Mouse (Mus musculus) Muller cell, postnatal 12 days (primary cell): Measurements from ENCODE around the gene Smad6.
A peak's percentile ranks its signal among the peaks of the same experiment; 100 is the strongest.

Experiments used
- DNase-seq: peaks from one replicate; pipeline ENCODE4 v3.0.0-alpha.2; 2015; ENCODE audit errors: inconsistent ontology term

Smad6 gene

DNA sequence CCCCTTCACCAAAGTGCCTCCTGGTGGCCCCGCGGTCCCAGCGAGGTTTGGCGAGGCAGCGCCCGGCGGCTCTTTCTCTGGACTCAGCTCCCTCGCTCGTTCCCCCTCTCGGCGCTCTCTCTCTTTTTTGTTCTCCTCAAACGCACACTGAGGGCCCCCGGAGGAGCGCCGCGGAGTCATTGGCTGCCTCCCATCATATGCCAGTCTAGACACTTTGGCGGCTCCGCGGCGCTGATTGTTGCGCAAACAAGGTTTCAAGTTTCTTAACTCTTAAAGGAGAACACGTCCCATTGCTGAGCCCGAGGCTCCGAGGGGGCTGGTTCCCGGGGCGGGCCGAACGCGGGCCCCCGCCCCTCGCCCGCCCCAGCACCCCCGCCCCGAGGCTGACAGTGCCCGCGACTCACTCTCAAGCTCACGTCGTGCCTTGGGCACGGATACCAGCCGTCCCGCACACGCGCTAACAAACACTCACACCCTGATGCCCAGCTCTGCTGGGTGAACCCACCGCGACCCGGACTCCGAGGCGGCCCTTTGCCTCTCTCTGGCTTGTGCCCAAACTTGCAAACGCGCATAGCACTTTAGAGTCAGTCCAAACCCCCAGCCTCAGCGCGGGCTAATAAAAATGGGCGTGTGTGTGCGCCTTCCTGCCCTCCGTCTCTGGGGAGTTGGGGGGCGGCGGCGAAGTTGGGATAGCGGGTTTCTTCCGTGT, at the start of gene Smad6:
Gene Smad6 (minus strand): TSS at position 207 of the 709 bp plus-strand sequence.
- peak; percentile 99 for DNase-seq

DNA sequence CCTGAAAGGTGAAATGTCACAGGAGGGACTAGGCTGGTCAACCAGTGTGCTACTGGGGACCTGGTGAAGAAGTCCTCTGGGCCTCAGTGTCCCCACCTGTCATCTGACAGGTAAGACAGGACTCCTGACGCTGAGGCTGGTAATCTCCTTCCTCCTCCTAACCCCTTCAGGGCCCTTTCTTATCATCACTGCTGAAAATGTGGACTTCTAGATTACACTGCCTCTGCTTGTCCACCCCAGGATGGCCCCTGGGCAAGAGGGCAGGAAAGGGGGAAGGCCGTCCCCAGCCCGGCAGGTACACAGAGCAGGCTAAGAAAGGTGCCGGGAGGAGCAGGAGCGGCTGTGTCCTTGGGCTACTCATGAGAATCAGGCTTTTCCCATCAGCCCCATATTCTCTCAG, 48.8 kb upstream of the Smad6 start:
- DNase-seq = no peak

DNA sequence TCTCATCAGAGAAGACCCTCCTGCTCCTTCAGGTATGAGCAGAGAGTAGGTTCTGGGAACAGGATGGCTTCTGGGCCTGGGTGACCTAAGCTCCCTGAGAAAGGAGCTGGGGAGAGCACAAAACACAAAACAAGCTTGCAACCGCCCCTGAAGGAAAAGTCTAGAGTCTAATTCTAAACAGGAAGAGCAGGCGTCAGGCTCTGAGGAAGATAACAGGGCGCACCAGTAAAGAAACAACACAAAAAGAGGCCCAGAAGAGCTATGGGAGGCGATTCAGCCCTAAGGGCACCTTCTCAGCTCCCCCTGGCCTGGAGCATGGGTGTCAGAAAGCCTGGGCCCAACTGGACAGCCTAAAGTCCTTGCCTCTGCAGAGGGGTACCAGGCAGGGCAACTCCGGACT, 47.3 kb upstream of the Smad6 start:
- no peak for DNase-seq

DNA sequence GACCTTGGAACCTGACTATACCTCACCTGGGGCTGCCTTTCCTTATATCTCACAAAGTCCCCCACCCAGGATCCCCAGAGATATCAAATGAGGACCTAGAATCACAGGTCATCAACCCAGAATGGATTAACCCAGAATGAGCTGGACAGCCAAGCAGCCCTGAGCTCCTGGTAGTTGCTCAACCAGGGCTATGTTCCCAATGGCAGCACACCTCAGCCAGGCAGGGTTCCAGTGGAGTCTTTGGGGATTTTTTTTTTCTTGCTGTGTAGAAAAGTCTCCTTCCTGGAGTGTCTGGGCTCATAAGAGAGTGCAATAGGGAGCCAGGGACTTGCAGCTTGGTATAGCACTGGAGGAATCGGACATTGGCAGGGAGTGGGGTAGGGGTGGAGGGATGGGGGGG, 46.7 kb upstream of the Smad6 start:
- no peak for DNase-seq

DNA sequence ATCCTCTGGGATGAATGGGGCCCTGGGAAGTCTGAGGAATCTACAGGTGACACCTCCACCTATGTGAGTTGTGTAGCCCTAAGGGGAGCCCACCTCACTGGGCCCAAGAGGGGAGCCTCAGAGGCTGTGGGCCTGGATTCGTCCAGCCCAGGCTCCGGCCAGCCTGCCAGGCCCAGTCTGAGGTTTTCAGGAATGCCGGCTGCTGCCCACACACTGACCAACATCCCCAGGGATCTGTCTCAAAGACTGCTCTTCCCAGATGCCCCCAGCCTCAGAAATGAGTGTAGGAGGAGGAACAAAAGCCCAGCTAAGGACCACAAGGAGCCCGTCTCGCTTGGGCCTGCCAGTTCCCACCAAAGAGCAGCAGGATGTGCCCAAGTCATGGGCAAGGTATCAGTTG, 45.9 kb upstream of the Smad6 start:
- DNase-seq = peak; percentile 78

DNA sequence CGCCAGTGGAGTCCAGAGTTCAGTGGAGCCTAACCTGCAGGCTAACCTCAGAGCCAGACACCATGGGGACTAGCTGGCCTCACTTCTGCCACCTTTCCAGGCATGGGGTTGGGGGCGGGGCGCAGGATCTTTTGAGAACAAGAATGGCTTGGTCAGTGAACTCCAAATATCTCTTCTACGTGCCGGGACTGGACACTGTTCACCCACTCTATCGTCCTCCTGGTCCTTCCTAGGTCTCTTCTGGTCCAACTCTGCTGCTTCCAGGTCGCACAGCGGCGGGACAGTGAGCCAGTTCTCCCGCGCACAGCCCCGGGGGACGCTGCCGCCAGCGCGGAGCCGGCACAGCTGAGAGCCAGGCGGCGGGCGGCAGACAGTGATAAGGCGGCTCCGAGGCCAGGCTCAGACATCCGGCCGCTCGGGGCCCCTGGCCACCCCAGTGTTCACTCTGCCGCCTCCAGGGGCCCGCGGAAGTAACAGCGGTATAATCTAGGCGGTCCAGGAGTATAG, 38.2 kb upstream of the Smad6 start:
- peak; percentile 46 for DNase-seq

DNA sequence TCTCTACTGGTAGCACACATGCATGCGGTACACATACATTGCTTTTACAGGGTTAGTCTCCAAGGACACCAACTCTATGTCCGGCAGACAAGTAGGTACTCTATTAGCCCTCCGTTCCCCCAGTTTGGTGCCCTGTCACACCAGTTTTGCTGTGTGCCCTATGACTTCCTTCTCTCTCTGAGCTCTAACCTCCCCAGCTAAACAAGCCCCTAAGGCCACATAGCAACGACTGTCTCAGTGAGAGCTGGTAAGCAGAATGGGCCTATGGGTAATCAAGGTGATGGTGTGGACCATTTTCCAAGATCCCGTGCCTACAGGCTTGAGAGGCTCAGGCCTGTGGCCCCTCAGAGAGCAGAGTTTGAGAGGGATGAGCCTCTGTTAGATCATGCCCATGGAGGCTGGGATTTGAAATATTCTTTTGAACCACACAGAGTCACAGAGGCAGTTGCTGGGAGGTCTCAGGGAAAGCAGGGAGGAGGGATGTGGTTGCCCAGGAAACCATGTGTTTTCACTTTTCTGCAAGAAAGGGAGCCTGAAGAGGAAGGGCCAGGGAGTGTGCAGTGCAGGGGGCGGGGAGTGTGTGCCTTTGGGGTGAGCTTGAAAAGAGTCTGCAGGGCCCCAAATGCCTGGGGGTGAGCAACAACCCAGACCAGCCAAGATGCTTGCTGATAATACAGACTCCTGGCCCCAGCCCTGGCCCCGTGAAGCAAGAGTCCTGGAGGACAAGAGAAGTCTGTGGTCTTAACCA, 36.2 kb upstream of the Smad6 start:
- no peak for DNase-seq

DNA sequence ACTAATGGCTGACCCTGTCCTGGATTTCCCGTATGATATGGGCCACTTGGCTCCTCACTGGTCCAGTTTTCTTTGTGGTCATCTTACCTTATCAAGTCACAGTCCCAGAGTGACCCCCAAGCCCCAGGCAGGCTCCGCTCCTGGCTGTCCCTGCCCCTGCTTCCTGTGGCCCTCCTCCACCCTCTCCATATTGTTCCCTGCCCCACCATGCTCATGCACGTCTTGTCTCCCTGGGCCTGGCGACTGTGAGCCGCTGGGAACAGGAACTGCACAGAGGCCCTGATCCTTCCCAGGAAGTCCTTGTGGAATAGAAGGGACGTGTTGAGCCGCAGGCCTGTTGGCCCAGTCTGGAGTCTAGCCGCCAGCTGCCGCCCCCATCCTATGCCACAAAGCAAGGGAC, 33.3 kb upstream of the Smad6 start:
- DNase-seq = no peak

DNA sequence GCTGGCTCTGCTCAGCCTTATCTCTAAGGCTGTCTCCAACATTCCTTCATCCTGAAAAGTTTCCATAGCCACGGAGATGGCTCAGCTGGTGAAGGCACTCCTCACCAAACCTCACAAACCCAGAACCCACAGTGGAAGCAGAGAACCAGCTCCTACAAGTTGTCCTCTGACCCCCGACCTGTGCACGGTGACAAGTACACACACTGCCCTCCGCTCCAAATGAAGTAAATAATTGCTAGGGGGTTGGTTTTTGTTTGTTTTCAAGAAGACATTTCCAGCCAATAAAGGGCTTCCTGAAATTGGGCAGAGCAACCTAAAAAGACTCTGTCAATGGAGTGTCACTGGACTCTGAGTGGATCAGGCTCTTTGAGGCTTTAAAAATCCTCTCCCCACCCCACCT, 31.9 kb upstream of the Smad6 start:
- DNase-seq = no peak

DNA sequence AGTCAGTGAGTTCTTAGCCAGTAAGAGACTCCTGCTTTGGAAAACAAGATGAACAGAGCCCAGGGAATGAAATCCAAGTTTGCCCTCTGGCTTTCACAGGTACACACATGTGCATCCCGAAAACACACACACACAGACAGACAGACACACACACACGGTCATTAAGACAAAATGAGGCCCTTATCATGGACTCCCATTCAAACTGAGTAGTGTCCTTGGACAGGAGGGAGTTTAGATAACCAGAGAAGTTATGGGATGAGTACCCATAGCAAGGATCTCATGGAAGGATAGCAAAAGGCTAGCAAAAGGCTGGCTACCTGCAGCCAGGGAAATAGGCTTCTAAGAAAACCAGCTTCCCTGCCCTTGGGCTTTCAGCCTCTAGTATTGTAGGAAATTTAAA, 29.4 kb upstream of the Smad6 start:
- DNase-seq = no peak

DNA sequence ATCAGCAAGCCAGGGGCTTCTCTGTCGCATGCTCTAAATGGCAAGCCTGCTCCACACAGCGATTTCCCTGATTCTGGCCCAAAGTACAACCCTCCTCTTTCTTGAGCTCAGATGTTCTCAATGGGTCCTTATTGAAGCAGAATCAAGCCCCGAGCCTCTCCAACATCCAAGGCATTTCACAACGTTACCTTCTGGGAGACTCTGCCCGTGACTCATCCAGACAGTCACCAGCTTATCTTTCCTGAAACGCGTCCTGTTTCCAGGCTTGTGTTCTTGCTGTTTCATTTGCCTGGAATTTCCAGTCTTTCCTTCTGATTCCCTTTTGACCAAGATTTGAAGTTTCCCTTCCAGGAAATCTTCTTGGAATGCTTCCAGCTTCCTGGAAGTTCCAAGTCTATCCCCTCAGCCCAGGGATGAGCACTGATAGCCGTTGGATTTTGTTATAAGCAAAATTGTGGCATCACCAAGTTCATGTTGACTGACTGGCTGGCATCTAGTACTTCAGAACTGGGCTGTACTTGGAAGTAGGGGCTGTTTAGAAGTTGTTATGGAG, 28.7 kb upstream of the Smad6 start:
- peak; percentile 51 for DNase-seq

DNA sequence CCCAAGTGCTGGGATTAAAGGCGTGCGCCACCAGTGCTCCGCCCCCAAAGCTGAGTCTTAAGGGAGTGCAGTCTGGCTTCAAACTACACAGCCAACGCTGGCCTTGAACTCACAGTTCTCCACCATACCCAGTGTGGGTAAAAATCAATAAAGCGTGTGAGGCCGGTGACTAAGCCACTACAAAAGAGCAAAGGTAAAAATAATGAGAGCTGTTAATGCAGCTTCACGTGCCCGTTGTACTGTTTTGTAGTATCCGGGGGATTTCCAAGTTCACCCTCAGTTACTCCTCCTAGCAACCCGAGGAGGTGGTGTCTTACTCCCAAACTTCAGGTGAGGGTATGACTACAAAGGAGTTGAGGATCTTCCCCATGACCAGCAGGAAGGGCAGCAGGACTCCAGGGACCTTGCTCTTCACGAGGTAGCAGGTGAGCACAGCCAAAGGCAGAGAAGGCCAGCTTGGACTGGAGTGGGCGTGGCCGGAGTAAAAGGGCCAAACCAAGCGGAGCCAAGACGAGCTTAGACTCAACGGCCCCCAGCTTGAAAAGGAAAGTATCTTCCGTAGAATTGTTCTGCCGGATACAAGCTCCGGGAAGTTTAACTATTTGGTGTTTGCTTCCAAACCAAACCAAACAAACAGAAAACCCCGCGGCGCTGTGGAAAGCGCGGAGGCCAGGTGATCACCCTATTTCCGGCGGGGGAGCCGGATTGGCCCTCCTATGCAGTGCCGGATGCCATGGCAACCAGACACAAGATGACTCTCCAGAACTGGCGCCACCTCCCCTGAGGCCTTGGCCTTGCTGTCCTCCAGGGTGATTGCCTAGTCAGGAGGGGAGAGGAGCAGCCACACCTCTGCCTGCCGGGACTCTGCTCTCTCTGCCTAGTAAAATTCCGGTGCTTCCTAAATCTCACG, 27.9 kb upstream of the Smad6 start:
- DNase-seq = peak; percentile 85

DNA sequence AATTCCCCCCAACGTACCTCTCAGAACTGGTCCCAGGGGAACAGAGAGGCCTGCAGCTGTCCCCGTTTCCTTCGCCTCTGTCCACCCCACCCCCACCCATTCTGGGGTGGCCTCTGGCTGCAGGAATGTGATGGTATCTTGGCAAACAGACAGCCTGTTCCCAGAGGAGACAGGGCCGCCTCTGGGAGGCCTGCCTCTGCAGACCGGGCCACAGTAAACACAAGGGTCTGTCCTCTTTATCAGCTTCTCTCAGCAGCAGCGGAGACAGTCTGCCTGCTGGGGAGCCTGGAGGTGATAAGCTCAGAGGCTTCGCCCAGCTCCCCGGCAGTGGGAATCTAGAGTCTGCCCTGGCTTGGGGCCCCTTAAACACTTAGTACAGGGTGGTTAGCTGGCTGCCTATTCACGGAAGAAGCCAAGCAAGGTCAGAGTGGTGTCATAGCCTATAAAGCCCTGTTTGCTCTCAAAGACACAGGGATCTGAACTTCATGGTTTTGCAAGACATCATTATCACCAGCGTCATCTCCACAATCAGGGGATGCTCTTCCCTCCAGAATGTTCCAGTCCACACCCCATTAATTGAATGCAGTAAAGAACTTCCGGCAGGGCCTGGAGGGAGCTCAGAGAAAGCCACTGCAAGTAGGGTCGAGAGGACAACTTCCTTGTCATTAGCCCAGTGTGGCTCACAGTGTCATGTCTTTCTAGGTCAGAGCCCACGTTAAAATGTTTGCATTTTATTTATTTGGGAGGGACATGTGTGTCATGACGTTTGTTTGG, 23.4 kb upstream of the Smad6 start:
- peak; percentile 74 for DNase-seq

DNA sequence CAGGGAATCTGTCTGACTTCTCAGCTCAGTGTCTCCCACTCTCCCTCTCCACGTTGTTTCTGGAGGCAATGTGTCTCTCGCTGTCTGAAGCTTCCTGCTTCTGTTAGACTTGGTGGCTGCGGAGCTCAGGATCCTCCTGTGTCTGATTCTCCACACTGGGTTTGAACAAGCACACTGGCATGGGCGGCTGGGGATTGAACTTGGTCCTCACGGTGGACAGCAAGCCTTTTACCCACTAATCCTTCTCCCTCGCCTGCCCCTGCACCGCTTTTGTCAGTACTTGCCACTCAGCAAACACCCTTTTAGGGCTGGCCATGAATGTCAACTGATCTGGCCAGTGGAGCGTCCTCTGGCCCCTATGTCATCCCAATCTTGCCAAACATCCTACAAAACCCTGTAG, 22.5 kb upstream of the Smad6 start:
- DNase-seq = no peak

DNA sequence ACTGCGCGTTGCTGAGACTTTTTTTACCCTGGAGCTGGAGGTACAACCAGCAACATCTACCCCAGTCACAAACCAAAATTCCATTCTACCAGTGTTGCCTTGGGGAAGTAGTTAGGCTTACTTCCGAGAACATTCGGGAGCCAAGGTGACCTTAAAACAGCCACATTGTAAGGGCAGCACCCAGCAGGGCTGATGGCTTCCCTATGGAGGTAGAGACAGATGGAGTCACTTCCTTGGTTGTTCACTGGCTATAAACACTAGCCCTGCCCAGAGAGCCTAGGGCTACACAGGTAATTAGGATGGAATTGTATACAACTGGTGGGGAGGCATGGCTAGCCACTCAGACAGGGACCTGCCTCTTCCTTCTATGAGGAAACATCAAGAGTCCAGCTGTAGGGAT, 21.1 kb upstream of the Smad6 start:
- DNase-seq = no peak

DNA sequence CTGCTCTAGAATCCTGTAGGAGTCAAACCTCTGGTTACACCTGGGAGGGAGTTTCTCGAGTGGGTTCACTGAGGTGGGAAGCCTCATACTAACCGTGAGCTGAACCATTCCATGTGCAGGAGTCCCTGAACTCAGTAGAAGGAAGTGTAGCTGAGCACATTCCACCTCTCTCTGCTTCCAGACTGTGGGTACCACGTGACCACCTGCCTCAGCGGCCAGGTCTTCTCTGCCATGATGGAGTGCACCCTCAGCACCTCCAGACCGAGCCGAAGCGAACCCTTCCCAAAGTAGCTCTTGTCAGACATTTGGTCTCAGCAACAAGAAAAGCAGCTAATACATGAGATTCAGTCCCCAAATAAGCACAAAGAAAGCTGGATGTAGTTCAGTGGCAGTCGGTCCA, 20.4 kb upstream of the Smad6 start:
- DNase-seq = no peak

DNA sequence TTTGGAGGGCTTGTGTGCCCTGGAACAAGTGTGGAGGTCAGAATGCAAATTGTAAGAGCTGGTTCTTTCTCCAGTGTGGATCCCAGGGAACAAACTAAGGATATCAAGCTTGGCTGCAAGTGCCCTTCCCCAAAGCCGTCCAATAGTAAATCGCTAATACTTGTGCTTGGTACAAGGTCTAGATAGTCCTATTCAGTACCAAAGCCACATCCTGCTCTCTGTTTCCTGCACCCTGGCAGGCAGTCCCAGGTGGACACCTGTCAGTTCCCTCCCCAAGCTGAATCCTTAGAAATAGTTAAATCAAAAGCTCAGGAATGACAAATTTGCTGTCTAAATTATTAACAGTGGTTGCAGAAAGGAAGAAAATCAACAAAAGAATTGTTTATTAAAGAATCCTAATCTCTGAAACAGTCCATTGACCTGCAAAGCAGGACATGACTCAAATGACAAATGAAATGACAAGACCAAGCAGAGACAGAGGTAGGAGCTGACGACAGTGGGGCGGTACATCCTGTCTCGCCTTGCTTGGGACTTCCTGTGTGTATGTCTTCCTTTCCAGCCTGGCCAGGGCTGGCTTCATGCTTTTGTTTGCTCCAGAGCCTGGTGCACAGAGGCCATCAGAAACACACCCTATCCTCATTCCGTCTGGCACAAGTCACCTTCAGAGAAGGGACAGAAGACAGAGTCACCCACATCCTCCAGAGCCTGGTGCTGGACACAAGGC, 8.2 kb upstream of the Smad6 start:
- no peak for DNase-seq

DNA sequence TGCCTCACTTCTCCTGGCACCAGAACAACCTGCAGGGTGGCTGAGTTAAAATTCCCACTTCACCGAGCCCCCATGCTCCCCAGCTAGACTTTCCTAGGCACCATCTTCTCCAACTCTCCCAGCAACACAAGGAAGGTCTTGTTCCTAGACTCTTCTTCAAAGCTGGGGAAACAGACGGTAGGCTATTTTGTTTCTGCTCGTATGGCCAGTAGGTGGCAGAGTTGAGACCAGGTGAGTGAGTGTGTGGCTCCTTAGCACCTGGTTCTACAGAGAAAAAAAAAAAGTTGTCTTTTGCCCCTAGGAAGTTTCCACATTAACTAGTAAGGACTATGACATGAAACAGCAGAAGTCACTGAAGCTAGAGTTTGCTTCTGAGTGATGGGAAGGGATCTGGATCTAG, 3.7 kb upstream of the Smad6 start:
- DNase-seq = no peak

DNA sequence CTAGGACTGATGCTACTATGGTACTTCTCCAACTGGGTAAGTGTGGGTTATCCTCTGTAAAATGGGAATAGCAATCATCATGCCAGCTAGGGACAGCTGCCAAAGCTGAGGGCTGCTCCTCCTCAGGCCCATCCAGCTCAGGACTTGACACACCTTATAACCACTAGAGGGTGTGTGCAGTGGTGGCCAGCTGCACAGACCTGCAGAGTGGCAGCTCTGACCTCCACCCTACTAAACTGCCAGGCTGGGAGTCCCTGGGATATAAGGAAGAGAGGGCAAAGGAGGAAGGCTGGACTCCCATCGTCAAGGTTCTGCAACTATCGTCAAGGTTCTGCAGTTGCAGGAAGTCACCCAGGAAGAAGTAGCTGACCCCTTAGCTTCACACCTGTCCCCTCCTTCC, 3.1 kb upstream of the Smad6 start:
- DNase-seq = no peak

DNA sequence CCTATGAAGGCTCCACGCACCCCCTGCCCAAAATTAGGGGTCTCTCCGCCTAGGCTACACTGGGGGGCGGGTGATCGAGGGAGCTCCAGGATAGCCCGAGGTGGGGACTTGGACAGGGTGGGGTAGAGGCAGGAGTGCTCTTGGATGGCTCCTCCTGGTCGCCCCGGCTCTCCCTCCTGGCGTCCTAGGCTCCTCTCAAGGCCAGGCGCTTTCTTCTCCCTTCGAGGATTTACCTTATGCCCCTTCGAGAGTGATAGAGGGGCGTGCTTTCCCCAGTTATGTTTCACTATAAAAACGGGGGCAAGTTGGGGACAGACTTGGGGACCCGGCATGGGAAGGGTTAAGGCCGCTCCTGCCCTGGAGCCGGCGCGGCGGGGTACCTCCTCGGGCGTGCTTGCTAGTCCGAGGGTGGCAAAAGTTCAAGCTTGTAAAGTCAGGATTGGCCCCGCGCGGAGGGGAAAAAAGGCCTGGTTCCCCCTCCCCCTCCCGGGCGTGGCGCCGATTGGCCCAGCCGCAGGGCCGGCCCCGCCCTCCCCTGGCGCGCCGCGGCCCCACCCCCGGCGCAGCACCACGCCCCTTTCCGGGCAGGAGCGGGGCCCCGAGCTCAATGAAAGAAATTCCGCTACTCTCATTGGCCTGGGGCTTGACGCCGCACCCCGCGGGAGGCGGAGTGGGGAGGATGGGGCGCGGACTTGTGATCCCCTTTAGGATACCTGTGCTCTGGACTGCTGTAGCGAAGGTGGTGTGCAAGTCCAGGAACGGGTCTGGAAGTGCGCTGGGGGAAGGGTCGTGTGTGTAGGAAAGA, 905 bp upstream of the Smad6 start:
- peak; percentile 99 for DNase-seq
